Mouse (Mus musculus) ES-Bruce4 (cell line): ENCODE data around the gene Tceanc. TPM values are rescaled to one million over a fixed set of nuclear protein-coding genes. Genes with fewer than 3 reads are reported as not detected.

Experiments used
- H3K27ac ChIP-seq: 2 replicates; pipeline ENCODE4 v1.5.1; 2012; ENCODE audit warnings: low read length, inconsistent platforms; ENCODE audit not compliant: insufficient read depth
- H3K27me3 ChIP-seq: 2 replicates; pipeline ENCODE4 v1.6.1; 2012; ENCODE audit warnings: mild to moderate bottlenecking, low read length, inconsistent platforms; ENCODE audit not compliant: control insufficient read depth, poor library complexity, insufficient read depth, severe bottlenecking
- H3K36me3 ChIP-seq: 2 replicates; pipeline ENCODE4 v1.6.1; 2012; ENCODE audit warnings: inconsistent platforms, mild to moderate bottlenecking, low read length, moderate library complexity; ENCODE audit not compliant: control insufficient read depth, poor library complexity, insufficient read depth, severe bottlenecking
- H3K4me1 ChIP-seq: one replicate; pipeline ENCODE4 v1.8.1; 2011; ENCODE audit warnings: low read length; ENCODE audit not compliant: control insufficient read depth, insufficient read depth
- H3K4me3 ChIP-seq: 2 replicates; pipeline ENCODE4 v1.5.1; 2011; ENCODE audit warnings: low read depth, mild to moderate bottlenecking, low read length
- H3K9ac ChIP-seq: 2 replicates; pipeline ENCODE4 v1.6.1; 2012; ENCODE audit warnings: low read depth, mild to moderate bottlenecking, inconsistent platforms; ENCODE audit not compliant: poor library complexity, severe bottlenecking
- H3K9me3 ChIP-seq: replicated peaks from 2 replicates; pipeline ENCODE4 v1.6.1; 2012; ENCODE audit warnings: mild to moderate bottlenecking, low read length, inconsistent platforms; ENCODE audit not compliant: control insufficient read depth, poor library complexity, insufficient read depth, severe bottlenecking
- CTCF ChIP-seq: IDR thresholded peaks from one replicate; pipeline ENCODE4 v1.8.1; 2011; ENCODE audit warnings: low read depth, low read length
- EP300 ChIP-seq: IDR thresholded peaks from 2 replicates; pipeline ENCODE4 v1.6.1; 2011; ENCODE audit warnings: low read depth, low read length; ENCODE audit not compliant: insufficient read depth
- POLR2A ChIP-seq: IDR thresholded peaks from one replicate; pipeline ENCODE4 v1.8.1; 2011; ENCODE audit warnings: low read length; ENCODE audit not compliant: insufficient read depth
- polyA plus RNA-seq: library from polyadenylated mRNA; stranded (reverse); fragments of >200 nt; gene quantifications from 2 replicates; pipeline ENCODE4 v1.2.4, GENCODE M21; 2011; ENCODE audit warnings: low read depth; ENCODE audit not compliant: missing spikeins, insufficient read depth, insufficient read length

Gene Tceanc
- polyA plus RNA-seq, 1 experiment = 9.9 TPM

GRCm38 (mm10) chrX:166535138-166535537, 16.8 kb upstream of the Tceanc start:
- H3K27ac ChIP-seq = no peak overlapping the region
- TF ChIP-seq CTCF (no peak), POLR2A (no peak), EP300 (no peak)
- H3K9ac ChIP-seq = no peak overlapping the region
- H3K36me3 ChIP-seq = no peaks in the 10 kb centered on the region
- H3K4me1 ChIP-seq = no peaks in the 10 kb centered on the region
- no peaks in the 10 kb centered on the region for H3K27me3 ChIP-seq
- H3K9me3 ChIP-seq = no peaks in the 10 kb centered on the region
- no peak overlapping the region for H3K4me3 ChIP-seq

- no peak for TF ChIP-seq EP300
- no peak for TF ChIP-seq POLR2A
- no peak for TF ChIP-seq CTCF
- H3K9ac ChIP-seq = no peak overlapping the region
- no peaks in the 10 kb centered on the region for H3K27me3 ChIP-seq
- no peaks in the 10 kb centered on the region for H3K36me3 ChIP-seq
- no peak overlapping the region for H3K4me3 ChIP-seq
- no peaks in the 10 kb centered on the region for H3K9me3 ChIP-seq
- H3K27ac ChIP-seq = no peak overlapping the region
- H3K4me1 ChIP-seq = peaks cover 2% of the 10 kb centered on the region
These were observed 15.1 kb upstream of the Tceanc start for GRCm38 (mm10) chrX:166533432-166533831.

GRCm38 (mm10) chrX:166531671-166532070, 13.3 kb upstream of the Tceanc start:
- TF ChIP-seq POLR2A (no peak), CTCF (no peak), EP300 (no peak)
- Histone ChIP-seq H3K4me3 (no peak overlapping the region), H3K36me3 (no peaks in the 10 kb centered on the region), H3K27me3 (no peaks in the 10 kb centered on the region), H3K9me3 (no peaks in the 10 kb centered on the region), H3K4me1 (peaks cover 2% of the 10 kb centered on the region), H3K27ac (0 out of 2 replicates have a peak overlapping the region, but pooled peaks have one; percentile 17), H3K9ac (no peak overlapping the region)

- Histone ChIP-seq H3K36me3 (no peaks in the 10 kb centered on the region), H3K27ac (no peak overlapping the region), H3K4me1 (peaks cover 2% of the 10 kb centered on the region), H3K9me3 (no peaks in the 10 kb centered on the region), H3K27me3 (no peaks in the 10 kb centered on the region), H3K4me3 (no peak overlapping the region), H3K9ac (no peak overlapping the region)
- TF ChIP-seq POLR2A (no peak), CTCF (no peak), EP300 (no peak)
These were observed 9.8 kb upstream of the Tceanc start for GRCm38 (mm10) chrX:166528126-166528525.

GRCm38 (mm10) chrX:166525637-166526315, 7.4 kb upstream of the Tceanc start:
- Histone ChIP-seq H3K9ac (no peak overlapping the region), H3K4me1 (peaks cover 2% of the 10 kb centered on the region), H3K27me3 (no peaks in the 10 kb centered on the region), H3K36me3 (no peaks in the 10 kb centered on the region), H3K27ac (no peak overlapping the region), H3K4me3 (no peak overlapping the region), H3K9me3 (no peaks in the 10 kb centered on the region)
- no peak for TF ChIP-seq CTCF
- no peak for TF ChIP-seq EP300
- TF ChIP-seq POLR2A = no peak

- Histone ChIP-seq H3K27ac (no peak overlapping the region), H3K9ac (no peak overlapping the region), H3K36me3 (no peaks in the 10 kb centered on the region), H3K4me1 (no peaks in the 10 kb centered on the region), H3K27me3 (no peaks in the 10 kb centered on the region), H3K9me3 (no peaks in the 10 kb centered on the region), H3K4me3 (no peak overlapping the region)
- no peak for TF ChIP-seq POLR2A
- no peak for TF ChIP-seq EP300
- TF ChIP-seq CTCF = no peak
These were observed 2.4 kb upstream of the Tceanc start for GRCm38 (mm10) chrX:166520782-166521181.
